Mouse (Mus musculus): Measurements from ENCODE around the gene Gm42417. TPM values are rescaled to one million over a fixed set of nuclear protein-coding genes. Genes with fewer than 3 reads are reported as not detected.

Gene Gm42417
- polyA plus RNA-seq, 1 experiment: 1.2 TPM

DNA sequence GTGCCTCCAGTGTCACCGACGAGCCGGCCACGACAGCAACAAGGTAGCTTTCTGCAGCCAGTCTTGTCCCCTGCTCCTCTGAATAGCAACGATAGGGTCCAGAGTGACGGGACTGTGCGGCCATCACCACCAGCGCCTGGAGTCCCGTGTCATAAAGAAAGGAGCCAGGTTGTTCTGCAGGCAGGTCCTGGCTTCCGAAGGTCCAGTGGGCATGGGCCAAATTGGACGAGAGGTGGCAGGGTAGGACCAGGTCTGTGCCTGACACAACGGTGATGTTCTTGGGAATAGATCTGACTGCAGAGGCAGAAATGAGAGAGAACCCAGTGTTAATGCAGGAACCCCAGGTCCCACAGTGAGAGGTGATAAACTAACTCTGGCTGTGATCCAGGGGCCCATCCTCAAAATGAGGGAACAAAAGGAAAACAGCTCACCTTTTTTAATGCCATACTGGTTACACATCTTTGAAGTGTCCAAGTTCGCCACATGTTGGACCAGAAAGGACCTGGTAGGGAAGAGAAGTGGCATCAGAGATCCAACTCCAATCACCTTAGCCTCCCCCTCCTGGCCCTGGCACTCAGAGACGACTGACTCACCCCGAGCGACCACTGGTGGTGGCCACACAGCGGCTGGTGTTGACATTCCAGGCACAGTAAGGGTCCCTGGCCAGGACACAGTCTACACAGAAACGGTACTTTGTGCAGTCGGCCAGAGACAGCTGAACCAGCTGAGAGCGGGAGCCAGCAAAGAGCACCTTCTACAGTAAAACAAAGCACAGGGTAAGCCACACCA, 11.0 kb upstream of the Gm42417 start:
- no peak overlapping the region for H3K27ac ChIP-seq (ENCODE audit: insufficient read depth, low read length)

DNA sequence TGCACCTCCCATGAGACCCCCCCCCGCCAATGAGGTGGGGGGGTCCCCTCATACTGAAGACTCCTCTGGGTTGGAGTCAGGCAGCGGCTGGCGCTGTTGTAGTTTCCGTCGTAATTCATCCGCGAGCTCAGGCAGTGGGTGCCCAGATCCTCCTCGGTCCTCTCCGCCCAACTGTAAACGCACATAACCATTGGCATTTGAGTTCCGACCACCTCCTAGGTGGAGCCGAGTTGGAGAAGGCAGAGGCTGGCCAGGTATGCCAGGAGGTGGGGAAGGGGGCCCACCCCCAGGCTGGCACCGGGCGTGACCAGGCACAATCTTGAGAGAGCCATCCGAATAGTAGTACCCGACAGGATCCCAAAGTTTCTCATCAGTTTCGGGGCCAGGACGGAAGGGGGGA, 10.3 kb upstream of the Gm42417 start:
- H3K36me3 ChIP-seq (ENCODE audit: control insufficient read depth, insufficient read depth, low read length, poor library complexity, severe bottlenecking): no peaks in the 10 kb centered on the region
- H3K27ac ChIP-seq (ENCODE audit: insufficient read depth, low read length): no peak overlapping the region
- no peak overlapping the region for H3K9ac ChIP-seq (ENCODE audit: low read depth, poor library complexity, severe bottlenecking)
- no peaks in the 10 kb centered on the region for H3K27me3 ChIP-seq (ENCODE audit: control insufficient read depth, insufficient read depth, low read length, poor library complexity, severe bottlenecking)
- H3K9me3 ChIP-seq (replicated peaks; ENCODE audit: control insufficient read depth, insufficient read depth, low read length, poor library complexity, severe bottlenecking): no peaks in the 10 kb centered on the region
- no peaks in the 10 kb centered on the region for H3K4me1 ChIP-seq (ENCODE audit: control insufficient read depth, insufficient read depth, low read length)
- H3K4me3 ChIP-seq (ENCODE audit: low read depth, low read length): no peak overlapping the region
- TF ChIP-seq CTCF (IDR thresholded peaks at IDR 0.05; ENCODE audit: low read depth, low read length): no peak
- no peak for TF ChIP-seq EP300 (IDR thresholded peaks at IDR 0.05; ENCODE audit: insufficient read depth, low read depth, low read length)
- no peak for TF ChIP-seq POLR2A (IDR thresholded peaks at IDR 0.05; ENCODE audit: insufficient read depth, low read length)

More for the DNA sequence above, 11.0 kb upstream of the Gm42417 start:
- Histone ChIP-seq H3K27me3 (ENCODE audit: control insufficient read depth, insufficient read depth, low read length, poor library complexity, severe bottlenecking) (no peaks in the 10 kb centered on the region), H3K4me1 (ENCODE audit: control insufficient read depth, insufficient read depth, low read length) (peaks cover 2% of the 10 kb centered on the region), H3K36me3 (ENCODE audit: control insufficient read depth, insufficient read depth, low read length, poor library complexity, severe bottlenecking) (no peaks in the 10 kb centered on the region), H3K9ac (ENCODE audit: low read depth, poor library complexity, severe bottlenecking) (no peak overlapping the region), H3K4me3 (ENCODE audit: low read depth, low read length) (no peak overlapping the region), H3K9me3 (replicated peaks; ENCODE audit: control insufficient read depth, insufficient read depth, low read length, poor library complexity, severe bottlenecking) (no peaks in the 10 kb centered on the region)
- TF ChIP-seq CTCF (IDR thresholded peaks at IDR 0.05; ENCODE audit: low read depth, low read length) (no peak), POLR2A (IDR thresholded peaks at IDR 0.05; ENCODE audit: insufficient read depth, low read length) (no peak), EP300 (IDR thresholded peaks at IDR 0.05; ENCODE audit: insufficient read depth, low read depth, low read length) (no peak)

DNA sequence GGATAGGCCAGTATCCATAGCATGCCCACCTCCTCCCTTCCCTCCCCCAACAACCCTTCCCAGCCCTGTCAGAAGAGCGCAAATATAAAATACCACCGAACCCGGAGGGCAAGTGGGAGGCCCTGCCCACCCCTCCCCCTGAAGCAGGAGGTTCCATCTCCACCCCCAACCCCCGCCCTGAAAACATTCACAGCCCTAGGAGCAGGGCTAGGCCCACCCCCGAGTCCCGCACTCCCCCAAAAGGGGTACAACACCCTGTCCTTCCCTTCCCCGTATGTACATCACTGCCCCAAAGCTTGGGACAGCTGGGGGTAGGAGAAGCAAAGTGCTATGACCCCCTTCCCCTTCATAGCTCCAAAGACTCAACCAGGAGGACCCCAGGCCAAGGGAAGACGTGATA, 9.5 kb upstream of the Gm42417 start:
- Histone ChIP-seq H3K9ac (ENCODE audit: low read depth, poor library complexity, severe bottlenecking) (no peak overlapping the region), H3K4me1 (ENCODE audit: control insufficient read depth, insufficient read depth, low read length) (no peaks in the 10 kb centered on the region)

DNA sequence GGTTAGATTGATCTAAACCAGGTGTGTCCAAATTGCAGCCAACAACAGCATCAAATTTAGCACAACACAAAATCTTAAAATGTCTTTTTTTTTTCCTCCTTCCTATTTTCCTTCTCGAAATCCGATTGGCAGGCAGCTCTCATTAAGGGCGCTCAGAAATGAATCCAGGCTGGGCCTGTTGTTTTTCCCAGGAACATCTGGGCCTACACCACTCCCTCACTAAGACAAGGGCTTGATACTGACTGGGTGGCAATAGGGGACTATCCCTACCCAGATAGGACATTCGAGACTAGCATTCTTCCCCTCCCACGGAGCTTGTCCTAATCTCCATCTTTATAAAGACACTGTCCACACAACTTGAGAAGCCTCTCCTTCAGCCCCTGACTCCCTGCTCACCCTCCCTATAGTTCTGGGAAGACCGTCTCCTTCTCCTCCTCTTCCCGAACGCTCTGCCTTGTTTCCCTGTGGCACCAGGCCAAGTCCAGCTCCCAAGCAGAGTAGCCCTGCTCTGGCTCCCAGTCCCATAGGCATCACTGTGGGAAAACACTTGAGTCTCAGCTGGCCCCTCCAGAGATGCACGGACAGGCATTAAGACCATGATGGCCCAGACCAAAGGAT, 8.9 kb upstream of the Gm42417 start:
- Histone ChIP-seq H3K9ac (ENCODE audit: low read depth, poor library complexity, severe bottlenecking) (no peak overlapping the region), H3K9me3 (replicated peaks; ENCODE audit: control insufficient read depth, insufficient read depth, low read length, poor library complexity, severe bottlenecking) (no peaks in the 10 kb centered on the region), H3K4me1 (ENCODE audit: control insufficient read depth, insufficient read depth, low read length) (no peaks in the 10 kb centered on the region), H3K27ac (ENCODE audit: insufficient read depth, low read length) (no peak overlapping the region), H3K36me3 (ENCODE audit: control insufficient read depth, insufficient read depth, low read length, poor library complexity, severe bottlenecking) (no peaks in the 10 kb centered on the region), H3K4me3 (ENCODE audit: low read depth, low read length) (no peak overlapping the region), H3K27me3 (ENCODE audit: control insufficient read depth, insufficient read depth, low read length, poor library complexity, severe bottlenecking) (no peaks in the 10 kb centered on the region)
- TF ChIP-seq CTCF (IDR thresholded peaks at IDR 0.05; ENCODE audit: low read depth, low read length) (no peak), POLR2A (IDR thresholded peaks at IDR 0.05; ENCODE audit: insufficient read depth, low read length) (no peak), EP300 (IDR thresholded peaks at IDR 0.05; ENCODE audit: insufficient read depth, low read depth, low read length) (no peak)

More for the DNA sequence above, 9.5 kb upstream of the Gm42417 start:
- no peaks in the 10 kb centered on the region for H3K9me3 ChIP-seq (replicated peaks; ENCODE audit: control insufficient read depth, insufficient read depth, low read length, poor library complexity, severe bottlenecking)
- no peaks in the 10 kb centered on the region for H3K36me3 ChIP-seq (ENCODE audit: control insufficient read depth, insufficient read depth, low read length, poor library complexity, severe bottlenecking)
- no peak overlapping the region for H3K4me3 ChIP-seq (ENCODE audit: low read depth, low read length)
- no peak for TF ChIP-seq POLR2A (IDR thresholded peaks at IDR 0.05; ENCODE audit: insufficient read depth, low read length)
- no peak for TF ChIP-seq CTCF (IDR thresholded peaks at IDR 0.05; ENCODE audit: low read depth, low read length)
- TF ChIP-seq EP300 (IDR thresholded peaks at IDR 0.05; ENCODE audit: insufficient read depth, low read depth, low read length): no peak
- H3K27ac ChIP-seq (ENCODE audit: insufficient read depth, low read length): no peak overlapping the region
- no peaks in the 10 kb centered on the region for H3K27me3 ChIP-seq (ENCODE audit: control insufficient read depth, insufficient read depth, low read length, poor library complexity, severe bottlenecking)

DNA sequence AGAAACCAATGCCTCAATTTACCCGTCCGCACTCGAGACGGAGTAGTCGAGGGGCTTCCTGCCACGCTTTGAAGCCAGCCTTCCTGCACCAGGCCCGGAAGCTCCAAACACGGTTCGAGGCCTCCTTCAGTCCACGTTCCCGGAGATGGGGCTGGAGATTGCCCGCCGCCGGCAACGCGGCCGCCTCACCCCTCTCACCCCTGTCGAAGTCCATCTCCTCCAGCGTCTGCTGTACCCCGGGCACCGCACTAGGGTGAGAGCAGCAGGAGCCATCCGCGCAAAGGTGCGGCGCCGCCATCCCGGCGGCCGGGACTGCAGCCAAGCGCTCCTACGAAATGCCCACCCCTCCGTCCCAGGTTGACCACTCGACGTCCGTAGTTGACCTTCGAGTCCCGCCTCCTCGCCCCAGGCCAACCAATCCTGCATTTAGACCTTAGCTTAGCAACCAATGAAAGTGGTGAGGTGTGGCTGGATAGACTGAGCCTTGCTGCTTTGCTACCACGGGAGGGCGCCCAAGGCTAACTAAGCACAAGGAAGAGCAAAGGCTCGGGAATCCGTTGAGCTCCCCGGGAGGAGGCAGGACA, 7.8 kb upstream of the Gm42417 start, which contains the start of gene Ankrd39:
Ankrd39 (minus strand) TSS at position 558 of the 584 bp plus-strand sequence.
- no peaks in the 10 kb centered on the region for H3K9me3 ChIP-seq (replicated peaks; ENCODE audit: control insufficient read depth, insufficient read depth, low read length, poor library complexity, severe bottlenecking)
- TF ChIP-seq EP300 (IDR thresholded peaks at IDR 0.05; ENCODE audit: insufficient read depth, low read depth, low read length) (0 out of 2 replicates have a peak, but pooled peaks have one; percentile 22), POLR2A (IDR thresholded peaks at IDR 0.05; ENCODE audit: insufficient read depth, low read length) (peak; percentile 64), CTCF (IDR thresholded peaks at IDR 0.05; ENCODE audit: low read depth, low read length) (peak; percentile 96)
- peak within 1 kb of the TSS; percentile 66 for H3K9ac ChIP-seq (ENCODE audit: low read depth, poor library complexity, severe bottlenecking)
- H3K27ac ChIP-seq (ENCODE audit: insufficient read depth, low read length): no peak within 1 kb of the TSS
- H3K27me3 ChIP-seq (ENCODE audit: control insufficient read depth, insufficient read depth, low read length, poor library complexity, severe bottlenecking): no peaks in the 10 kb centered on the region
- peak within 1 kb of the TSS; percentile 94 for H3K4me3 ChIP-seq (ENCODE audit: low read depth, low read length)
- H3K4me1 ChIP-seq (ENCODE audit: control insufficient read depth, insufficient read depth, low read length): no peaks in the 10 kb centered on the region
- no peaks in the 10 kb centered on the region for H3K36me3 ChIP-seq (ENCODE audit: control insufficient read depth, insufficient read depth, low read length, poor library complexity, severe bottlenecking)
